Mouse (Mus musculus) kidney, postnatal 0 days (tissue): ENCODE results near the gene Gm17662. TPM values are rescaled to one million over a fixed set of nuclear protein-coding genes. Genes with fewer than 3 reads are reported as not detected.

Source experiments
- ATAC-seq: fragments of 200-750 bp; cut with Nextera tagmentation; replicated peaks from 2 replicates; pipeline ENCODE4 v1.8.0; 2017; ENCODE audit warnings: low read depth, moderate number of reproducible peaks, moderate TSS enrichment, moderate library complexity; ENCODE audit not compliant: low FRiP score
- DNase-seq: peaks from one replicate; pipeline ENCODE4 v3.0.0-alpha.2; 2016; ENCODE audit warnings: low spot score
- H3K27ac ChIP-seq: fragments of 300-500 bp; sonication (generic); 2 replicates; pipeline ENCODE4 v1.5.1; 2014; ENCODE audit warnings: mild to moderate bottlenecking
- H3K27me3 ChIP-seq: fragments of 300-500 bp; sonication (generic); 2 replicates; pipeline ENCODE4 v1.6.1; 2014; ENCODE audit warnings: low read length, mixed read lengths; ENCODE audit not compliant: insufficient read depth
- H3K36me3 ChIP-seq: fragments of 300-500 bp; sonication (generic); 2 replicates; pipeline ENCODE4 v1.6.1; 2014; ENCODE audit warnings: low read length, mixed read lengths; ENCODE audit not compliant: insufficient read depth
- H3K4me1 ChIP-seq: fragments of 300-500 bp; sonication (generic); replicated peaks from 2 replicates; pipeline ENCODE4 v1.6.1; 2014; ENCODE audit warnings: antibody characterized with exemption, low read length, mixed read lengths; ENCODE audit not compliant: insufficient read depth
- H3K4me2 ChIP-seq: fragments of 300-500 bp; sonication (generic); 2 replicates; pipeline ENCODE4 v1.6.1; 2014; ENCODE audit warnings: mild to moderate bottlenecking, low read length, moderate library complexity, mixed read lengths
- H3K4me3 ChIP-seq: fragments of 300-500 bp; sonication (generic); replicated peaks from 2 replicates; pipeline ENCODE4 v1.5.1; 2014; ENCODE audit warnings: low read depth, low read length
- H3K9ac ChIP-seq: fragments of 300-500 bp; sonication (generic); 2 replicates; pipeline ENCODE4 v1.6.1; 2014; ENCODE audit warnings: low read depth, low read length
- H3K9me3 ChIP-seq: fragments of 300-500 bp; sonication (generic); replicated peaks from 2 replicates; pipeline ENCODE4 v1.6.1; 2016; ENCODE audit warnings: low read length, inconsistent platforms, mixed read lengths
- CTCF ChIP-seq: IDR thresholded peaks from 2 replicates; pipeline ENCODE4 v1.5.1; 2016; ENCODE audit warnings: antibody characterized with exemption, low read depth, mild to moderate bottlenecking, moderate library complexity
- WGBS: fragments of 180-500 bp; shearing (Covaris S2); extraction: QIAGEN DNeasy Blood & Tissue Kit; methylation state at CpG from one replicate; pipeline ENCODE4 v1.1.7; 2014; 5-methylcytosine and 5-hydroxymethylcytosine counted together
- polyA plus RNA-seq: library from polyadenylated mRNA; unstranded; fragments of >200 nt; fragmentation: Nextera tagmentation; extraction: Ambion mirVana; gene quantifications from 2 replicates; pipeline ENCODE4 v1.2.1, GENCODE M21; 2015

Gene Gm17662
- polyA plus RNA-seq: not detected in 2 replicates

- H3K4me3 ChIP-seq: no peak within 1 kb of the TSS
- WGBS: 57% methylated on average over 1 of the region's 1 CpGs
Measured at GRCm38 (mm10) chr4:104857029-104857428, at the start of gene Gm17662. Gene Gm17662 (plus strand): TSS chr4:104857329.

DNA sequence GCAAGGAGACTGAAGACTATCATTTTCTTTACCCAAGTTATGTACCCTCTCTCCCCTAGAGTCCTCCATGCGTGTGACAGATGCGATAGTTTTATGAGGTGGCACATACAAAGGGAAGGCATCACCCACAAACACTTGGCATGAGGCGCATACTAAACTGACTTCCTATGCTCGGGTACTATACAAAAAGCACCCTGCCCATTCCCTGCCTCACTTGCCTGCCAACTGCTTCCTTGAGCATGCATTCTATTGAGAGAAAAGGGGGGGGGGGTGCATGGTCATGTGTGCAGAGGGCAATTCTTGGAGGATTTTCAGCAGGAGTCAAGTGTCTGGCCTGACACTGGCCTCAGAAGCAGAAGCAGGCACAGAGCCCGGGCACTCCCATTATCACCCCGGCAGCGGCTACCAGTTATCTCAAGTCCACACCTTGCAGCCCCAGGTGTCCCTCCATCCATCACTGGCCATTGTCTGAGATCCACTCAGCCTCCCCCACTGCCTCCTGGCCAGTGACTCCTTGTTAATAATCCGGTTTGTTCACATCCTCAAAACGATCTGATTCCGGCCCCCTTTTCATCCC lies 46.3 kb upstream of the Gm17662 start:
- no peaks in the 10 kb centered on the region for H3K9me3 ChIP-seq

More at GRCm38 (mm10) chr4:104857029-104857428, at the start of gene Gm17662:
- H3K4me1 ChIP-seq: no peaks in the 10 kb centered on the region
- H3K4me2 ChIP-seq: no peak within 1 kb of the TSS
- H3K36me3 ChIP-seq: no peaks in the 10 kb centered on the region
- ATAC-seq (no peak), DNase-seq (no peak)
- no peak for TF ChIP-seq CTCF
- H3K9me3 ChIP-seq: no peaks in the 10 kb centered on the region
- H3K27ac ChIP-seq: no peak within 1 kb of the TSS
- H3K27me3 ChIP-seq: no peaks in the 10 kb centered on the region
- no peak within 1 kb of the TSS for H3K9ac ChIP-seq

DNA sequence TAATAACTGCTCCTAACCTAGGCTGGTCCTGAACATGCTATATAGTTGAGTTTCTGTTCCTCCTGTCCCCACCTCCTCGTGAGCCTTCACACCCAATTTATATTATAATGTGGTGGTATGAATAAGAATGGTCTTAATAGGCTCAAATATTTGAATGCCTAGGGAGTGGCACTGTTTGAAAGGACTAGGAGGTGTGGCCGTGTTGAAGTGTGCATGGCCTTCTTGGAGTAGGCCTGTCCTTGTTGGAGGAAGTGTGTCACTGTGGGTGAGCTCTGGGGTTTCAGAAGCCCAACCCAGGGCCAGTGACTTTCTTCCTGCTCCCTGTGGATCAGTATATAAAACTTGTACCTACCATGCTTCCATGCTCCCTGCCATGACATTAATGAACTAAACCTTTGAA lies 43.5 kb upstream of the Gm17662 start:
- Histone ChIP-seq H3K9me3 (no peaks in the 10 kb centered on the region), H3K9ac (no peak overlapping the region)
- TF ChIP-seq CTCF: no peak

More for the DNA sequence above, 46.3 kb upstream of the Gm17662 start:
- H3K27me3 ChIP-seq: no peaks in the 10 kb centered on the region
- DNase-seq (no peak), ATAC-seq (no peak)
- WGBS: 58% methylated on average over 10 of the region's 10 CpGs
- TF ChIP-seq CTCF: no peak
- no peaks in the 10 kb centered on the region for H3K36me3 ChIP-seq
- H3K27ac ChIP-seq: no peak overlapping the region
- no peak overlapping the region for H3K4me3 ChIP-seq
- no peaks in the 10 kb centered on the region for H3K4me1 ChIP-seq
- no peak overlapping the region for H3K4me2 ChIP-seq
- H3K9ac ChIP-seq: no peak overlapping the region

DNA sequence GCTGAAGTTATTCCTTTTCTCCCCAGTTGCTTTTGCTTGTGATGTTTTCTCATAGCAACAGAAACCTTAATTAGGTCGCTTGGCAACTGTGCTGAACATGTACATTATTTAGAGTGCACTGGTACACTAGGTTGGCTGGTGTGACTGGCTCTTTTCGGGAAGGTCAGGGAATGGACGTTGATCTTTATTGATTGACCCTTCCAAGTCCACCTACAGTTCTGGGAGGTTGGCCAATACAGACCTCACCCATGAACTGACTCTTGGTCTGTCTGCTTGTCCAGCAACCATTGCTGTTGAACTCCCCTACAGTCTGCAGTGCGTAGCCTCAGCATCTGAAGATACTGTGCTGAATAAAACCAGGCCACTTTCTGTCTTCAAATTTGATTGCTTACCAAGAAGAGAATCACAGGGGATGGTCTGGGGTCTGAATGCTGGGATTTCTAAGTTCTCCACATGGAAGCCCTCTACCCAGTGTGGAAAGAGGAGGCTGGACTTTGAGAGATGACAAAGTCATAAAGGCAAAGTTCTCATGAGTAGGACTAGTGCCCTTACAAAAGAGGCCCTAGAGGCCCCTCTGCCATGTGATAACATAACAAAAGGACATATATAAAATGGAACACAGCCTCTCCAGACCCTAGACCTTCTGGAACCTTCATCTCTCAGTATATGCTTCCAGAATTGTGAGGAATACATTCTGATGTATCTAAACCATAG lies 40.5 kb upstream of the Gm17662 start:
- no peak for TF ChIP-seq CTCF
- no peak overlapping the region for H3K9ac ChIP-seq
- WGBS: 80% methylated on average over 4 of the region's 4 CpGs
- no peaks in the 10 kb centered on the region for H3K36me3 ChIP-seq
- H3K27ac ChIP-seq: no peak overlapping the region
- H3K4me1 ChIP-seq: no peaks in the 10 kb centered on the region
- DNase-seq (no peak), ATAC-seq (no peak)
- no peaks in the 10 kb centered on the region for H3K9me3 ChIP-seq
- H3K4me2 ChIP-seq: no peak overlapping the region
- H3K27me3 ChIP-seq: no peaks in the 10 kb centered on the region
- H3K4me3 ChIP-seq: no peak overlapping the region

More for the DNA sequence above, 43.5 kb upstream of the Gm17662 start:
- Histone ChIP-seq H3K4me3 (no peak overlapping the region), H3K36me3 (no peaks in the 10 kb centered on the region), H3K27me3 (no peaks in the 10 kb centered on the region), H3K4me2 (no peak overlapping the region), H3K4me1 (no peaks in the 10 kb centered on the region), H3K27ac (no peak overlapping the region)
- WGBS: 79% methylated on average over 2 of the region's 2 CpGs
- DNase-seq: no peak
- no peak for ATAC-seq

DNA sequence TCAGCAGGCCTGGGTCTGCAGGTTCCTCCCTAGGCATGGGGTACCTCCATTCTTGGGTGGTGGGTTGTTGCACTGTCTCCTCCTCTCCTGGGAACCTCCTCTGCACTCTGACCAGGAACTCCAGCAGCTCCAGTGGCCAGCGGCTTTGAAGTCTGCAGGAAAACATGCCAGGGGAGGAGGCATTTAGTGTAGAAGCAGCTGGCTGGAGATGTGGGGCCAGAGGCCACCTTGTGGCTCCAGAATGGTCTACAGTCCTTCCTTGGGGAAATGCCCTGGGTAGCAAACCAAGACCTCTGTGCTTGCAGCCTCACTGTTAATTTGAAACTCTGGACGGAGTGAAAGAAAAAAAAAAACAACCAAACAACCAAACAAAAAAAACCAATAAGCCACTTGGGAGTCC lies 39.6 kb upstream of the Gm17662 start:
- DNase-seq (peak; percentile 31), ATAC-seq (no peak)
- WGBS: 33% methylated on average over 2 of the region's 2 CpGs
- H3K4me3 ChIP-seq: no peak overlapping the region
- no peaks in the 10 kb centered on the region for H3K9me3 ChIP-seq
- H3K27ac ChIP-seq: no peak overlapping the region
- H3K4me2 ChIP-seq: no peak overlapping the region
- no peak overlapping the region for H3K9ac ChIP-seq
- peak; percentile 53; the same call in 1 of the 2 replicates for TF ChIP-seq CTCF
- H3K4me1 ChIP-seq: no peaks in the 10 kb centered on the region
- no peaks in the 10 kb centered on the region for H3K36me3 ChIP-seq
- H3K27me3 ChIP-seq: no peaks in the 10 kb centered on the region

- no peak overlapping the region for H3K4me3 ChIP-seq
- H3K4me1 ChIP-seq: no peaks in the 10 kb centered on the region
- H3K9me3 ChIP-seq: no peaks in the 10 kb centered on the region
- DNase-seq (no peak), ATAC-seq (no peak)
- no peak overlapping the region for H3K9ac ChIP-seq
- TF ChIP-seq CTCF: no peak
- no peak overlapping the region for H3K27ac ChIP-seq
- H3K4me2 ChIP-seq: no peak overlapping the region
- WGBS: 79% methylated on average over 4 of the region's 4 CpGs
- no peaks in the 10 kb centered on the region for H3K36me3 ChIP-seq
- H3K27me3 ChIP-seq: no peaks in the 10 kb centered on the region
Measured at GRCm38 (mm10) chr4:104818986-104819385, 38.1 kb upstream of the Gm17662 start.
